Mouse (Mus musculus): ENCODE measurements around the gene Wnt10b. TPM values are rescaled to one million over a fixed set of nuclear protein-coding genes. Genes with fewer than 3 reads are reported as not detected.

Wnt10b gene
- polyA plus RNA-seq, 1 experiment from 2014 or later: not detected

DNA sequence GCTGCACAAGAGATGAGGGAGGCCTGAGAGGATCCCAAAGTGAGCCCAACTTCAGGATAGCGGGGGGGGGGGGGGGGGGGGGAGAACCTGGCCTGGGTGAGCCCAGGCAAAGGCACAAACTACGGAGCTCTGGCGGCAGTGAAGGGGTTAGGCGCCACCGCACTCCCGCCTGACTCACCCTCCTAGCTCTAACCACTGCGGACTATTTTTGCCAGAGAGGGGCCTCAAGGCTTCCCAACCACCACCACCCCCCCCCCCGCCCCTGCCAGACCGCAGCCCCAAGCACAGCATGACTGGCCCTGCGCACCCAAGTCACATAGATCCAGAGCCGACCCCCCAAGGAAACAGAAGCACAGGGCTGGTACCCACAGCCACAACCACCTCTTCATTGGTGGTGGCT, 856 bp upstream of the Wnt10b start:
- Histone ChIP-seq H3K27ac (replicated peaks) (no peak overlapping the region), H3K36me3 (no peaks in the 10 kb centered on the region), H3K27me3 (peaks cover 94% of the 10 kb centered on the region), H3K4me1 (replicated peaks) (peaks cover 32% of the 10 kb centered on the region), H3K9me3 (no peaks in the 10 kb centered on the region), H3K4me3 (no peak overlapping the region), H3K9ac (no peak overlapping the region), H3K4me2 (no peak overlapping the region)
- ATAC-seq (ENCODE audit: low read depth): no peak
- WGBS: 1% methylated on average over 8 of the region's 11 CpGs

GRCm38 (mm10) chr15:98778191-98778770, 331 bp upstream of the Wnt10b start:
- Histone ChIP-seq H3K27me3 (peaks cover 98% of the 10 kb centered on the region), H3K9ac (peak overlapping the region; percentile 43), H3K36me3 (no peaks in the 10 kb centered on the region), H3K4me3 (peak overlapping the region; percentile 23), H3K4me1 (replicated peaks) (peaks cover 32% of the 10 kb centered on the region), H3K4me2 (peak overlapping the region; percentile 48), H3K9me3 (no peaks in the 10 kb centered on the region), H3K27ac (replicated peaks) (no peak overlapping the region)
- 1% methylated on average over 25 of the region's 25 CpGs for WGBS
- no peak for ATAC-seq (ENCODE audit: low read depth)

DNA sequence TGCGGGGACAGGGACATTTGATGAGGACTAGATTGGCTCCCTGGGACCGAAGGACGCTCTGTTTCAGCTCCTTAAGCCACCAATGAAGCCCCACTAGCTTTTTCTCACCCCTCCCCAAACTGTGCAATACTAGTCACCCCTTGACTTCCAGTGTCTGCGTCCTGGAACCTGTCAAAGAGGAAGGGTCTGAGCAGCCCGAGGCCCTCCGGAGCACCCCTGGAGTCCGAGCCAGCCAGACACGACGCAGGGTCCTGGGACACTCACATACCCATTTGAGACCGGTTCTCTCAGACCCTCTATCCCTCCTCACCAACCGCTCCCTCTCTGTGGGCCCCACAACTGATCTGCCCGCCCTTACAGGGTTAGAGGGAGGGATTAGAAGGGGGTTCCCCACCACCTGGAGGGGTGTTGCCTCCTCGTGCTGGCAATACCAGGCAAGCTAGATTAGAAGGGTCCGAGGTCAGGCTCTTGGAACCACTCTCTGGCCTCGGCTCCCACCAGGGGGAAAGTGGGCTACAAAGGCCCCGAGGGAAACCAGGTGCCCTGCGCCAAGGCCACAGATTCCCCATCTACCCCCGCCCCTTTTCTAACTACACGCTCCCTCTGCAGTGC, 839 bp downstream of the Wnt10b start:
- no peaks in the 10 kb centered on the region for H3K9me3 ChIP-seq
- no peak for ATAC-seq (ENCODE audit: low read depth)
- WGBS: 1% methylated on average over 19 of the region's 19 CpGs
- H3K4me2 ChIP-seq: peak overlapping the region; percentile 48; the same call in 1 of the 2 replicates
- H3K4me1 ChIP-seq (replicated peaks): peaks cover 43% of the 10 kb centered on the region
- H3K27ac ChIP-seq (replicated peaks): no peak overlapping the region
- H3K9ac ChIP-seq: no peak overlapping the region
- H3K36me3 ChIP-seq: no peaks in the 10 kb centered on the region
- H3K4me3 ChIP-seq: 0 out of 2 replicates have a peak overlapping the region, but pooled peaks have one; percentile 26
- H3K27me3 ChIP-seq: peaks cover 100% of the 10 kb centered on the region

- H3K4me3 ChIP-seq: peak overlapping the region; percentile 26
- no peak overlapping the region for H3K27ac ChIP-seq (replicated peaks)
- ATAC-seq (ENCODE audit: low read depth): peak; percentile 44
- H3K9me3 ChIP-seq: no peaks in the 10 kb centered on the region
- H3K27me3 ChIP-seq: peaks cover 100% of the 10 kb centered on the region
- H3K9ac ChIP-seq: peak overlapping the region; percentile 52
- WGBS: 1% methylated on average over 62 of the region's 62 CpGs
- no peaks in the 10 kb centered on the region for H3K36me3 ChIP-seq
- H3K4me1 ChIP-seq (replicated peaks): peaks cover 47% of the 10 kb centered on the region
- H3K4me2 ChIP-seq: peak overlapping the region; percentile 48
These were observed 1.5 kb downstream of the Wnt10b start for GRCm38 (mm10) chr15:98776280-98777004.

- WGBS: under 1% methylated on average over 5 of the region's 5 CpGs
- H3K9me3 ChIP-seq: no peaks in the 10 kb centered on the region
- H3K36me3 ChIP-seq: no peaks in the 10 kb centered on the region
- peaks cover 47% of the 10 kb centered on the region for H3K4me1 ChIP-seq (replicated peaks)
- ATAC-seq (ENCODE audit: low read depth): no peak
- H3K4me3 ChIP-seq: no peak overlapping the region
- no peak overlapping the region for H3K4me2 ChIP-seq
- H3K9ac ChIP-seq: no peak overlapping the region
- H3K27me3 ChIP-seq: peaks cover 100% of the 10 kb centered on the region
- H3K27ac ChIP-seq (replicated peaks): no peak overlapping the region
These were observed 2.4 kb downstream of the Wnt10b start for GRCm38 (mm10) chr15:98775533-98775932.

GRCm38 (mm10) chr15:98774096-98774495, 3.9 kb downstream of the Wnt10b start:
- Histone ChIP-seq H3K4me3 (no peak overlapping the region), H3K36me3 (no peaks in the 10 kb centered on the region), H3K9ac (no peak overlapping the region), H3K9me3 (no peaks in the 10 kb centered on the region), H3K4me1 (replicated peaks) (peaks cover 47% of the 10 kb centered on the region), H3K27me3 (peaks cover 100% of the 10 kb centered on the region), H3K27ac (replicated peaks) (no peak overlapping the region), H3K4me2 (no peak overlapping the region)
- 5% methylated on average over 15 of the region's 15 CpGs for WGBS
- ATAC-seq (ENCODE audit: low read depth): no peak

DNA sequence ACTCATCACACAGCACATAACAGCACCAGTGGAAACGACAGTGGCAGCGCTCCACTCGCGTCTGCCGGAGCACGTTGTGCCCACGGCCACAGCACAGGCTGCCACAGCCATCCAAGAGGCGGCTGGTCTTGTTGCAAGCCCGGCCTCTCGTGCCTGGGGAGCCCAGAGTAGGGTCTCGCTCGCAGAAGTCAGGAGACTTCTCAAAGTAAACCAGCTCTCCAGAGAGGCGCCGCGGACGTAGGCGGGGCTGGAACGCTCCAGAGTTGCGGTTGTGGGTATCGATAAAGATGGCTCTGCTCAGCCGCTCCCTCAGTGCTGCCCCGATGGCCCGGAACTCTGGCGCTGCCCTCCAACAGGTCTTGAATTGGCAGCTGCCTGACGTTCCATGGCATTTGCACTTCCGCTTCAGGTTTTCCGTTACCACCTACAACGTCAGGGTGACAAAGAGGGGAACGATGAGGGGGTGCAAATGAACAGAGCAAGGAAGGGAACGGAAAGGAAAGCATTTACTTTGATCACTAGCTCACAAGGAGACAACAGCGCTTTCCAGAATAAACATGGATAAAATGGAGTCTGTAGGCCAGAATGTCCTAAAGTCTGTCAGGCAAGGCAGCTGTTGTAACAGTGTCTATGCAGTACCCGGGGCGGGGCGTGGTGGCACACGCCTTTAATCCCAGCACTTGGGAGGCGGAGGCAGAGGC, 5.3 kb downstream of the Wnt10b start:
- peak overlapping the region; percentile 30 for H3K4me3 ChIP-seq
- no peaks in the 10 kb centered on the region for H3K36me3 ChIP-seq
- no peak overlapping the region for H3K27ac ChIP-seq (replicated peaks)
- H3K9me3 ChIP-seq: no peaks in the 10 kb centered on the region
- 0 out of 2 replicates have a peak overlapping the region, but pooled peaks have one; percentile 34 for H3K9ac ChIP-seq
- 1% methylated on average over 36 of the region's 36 CpGs for WGBS
- peaks cover 39% of the 10 kb centered on the region for H3K4me1 ChIP-seq (replicated peaks)
- H3K27me3 ChIP-seq: peaks cover 100% of the 10 kb centered on the region
- peak overlapping the region; percentile 50 for H3K4me2 ChIP-seq
- no peak for ATAC-seq (ENCODE audit: low read depth)

GRCm38 (mm10) chr15:98771813-98772425, 6.0 kb downstream of the Wnt10b start:
- Histone ChIP-seq H3K36me3 (no peaks in the 10 kb centered on the region), H3K4me2 (peak overlapping the region; percentile 50), H3K27me3 (peaks cover 97% of the 10 kb centered on the region), H3K9me3 (no peaks in the 10 kb centered on the region), H3K27ac (replicated peaks) (no peak overlapping the region), H3K4me1 (replicated peaks) (peaks cover 31% of the 10 kb centered on the region), H3K9ac (0 out of 2 replicates have a peak overlapping the region, but pooled peaks have one; percentile 34), H3K4me3 (peak overlapping the region; percentile 30)
- no peak for ATAC-seq (ENCODE audit: low read depth)
- WGBS: 2% methylated on average over 12 of the region's 12 CpGs

DNA sequence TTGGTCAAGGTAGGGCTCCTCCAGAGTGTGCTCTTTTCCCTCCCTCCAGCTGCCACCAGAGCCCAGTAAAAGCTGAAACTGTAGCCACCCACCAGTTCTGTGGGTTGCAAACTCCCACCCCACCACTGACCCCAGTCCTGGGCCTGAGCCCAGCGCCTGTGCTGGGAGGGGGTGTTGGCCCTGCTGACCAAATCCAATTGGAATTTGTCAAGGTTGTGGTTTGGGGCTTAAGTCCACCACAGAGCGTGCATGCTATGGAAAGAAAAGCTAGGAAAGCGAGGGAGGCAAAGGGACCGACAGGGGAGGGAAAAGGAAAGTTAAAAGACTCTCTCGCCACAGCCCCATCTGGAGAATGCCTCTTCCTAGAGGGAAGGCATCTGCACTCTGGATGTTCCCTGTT, 9.7 kb downstream of the Wnt10b start:
- H3K9ac ChIP-seq: no peak overlapping the region
- H3K4me3 ChIP-seq: no peak overlapping the region
- 11% methylated on average over 5 of the region's 5 CpGs for WGBS
- H3K27me3 ChIP-seq: peaks cover 83% of the 10 kb centered on the region
- no peaks in the 10 kb centered on the region for H3K9me3 ChIP-seq
- H3K36me3 ChIP-seq: no peaks in the 10 kb centered on the region
- no peak overlapping the region for H3K27ac ChIP-seq (replicated peaks)
- no peak for ATAC-seq (ENCODE audit: low read depth)
- peaks cover 24% of the 10 kb centered on the region for H3K4me1 ChIP-seq (replicated peaks)
- no peak overlapping the region for H3K4me2 ChIP-seq

DNA sequence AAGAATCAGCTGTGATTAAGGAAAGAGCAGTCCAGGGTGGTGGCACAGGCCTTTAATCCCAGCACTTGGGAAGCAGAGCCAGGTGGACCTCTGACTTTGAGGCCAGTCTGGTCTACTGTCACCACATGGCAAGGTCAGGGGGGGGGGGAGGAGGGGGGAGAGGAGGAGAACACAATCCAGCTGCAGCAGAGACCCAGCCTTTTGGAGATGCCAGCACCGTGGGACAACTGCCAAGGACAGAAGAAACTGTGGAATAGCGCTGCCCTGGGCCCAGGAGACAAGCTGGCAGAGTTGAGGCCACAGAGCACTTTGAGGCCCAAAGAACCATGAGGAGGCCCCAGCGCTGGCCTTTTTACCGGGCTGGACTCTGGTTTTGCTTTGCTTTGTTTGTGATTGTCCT, 12.0 kb downstream of the Wnt10b start:
- peaks cover 60% of the 10 kb centered on the region for H3K27me3 ChIP-seq
- no peak for ATAC-seq (ENCODE audit: low read depth)
- no peak overlapping the region for H3K9ac ChIP-seq
- 62% methylated on average over 4 of the region's 4 CpGs for WGBS
- no peak overlapping the region for H3K4me2 ChIP-seq
- no peaks in the 10 kb centered on the region for H3K36me3 ChIP-seq
- peaks cover 21% of the 10 kb centered on the region for H3K4me1 ChIP-seq (replicated peaks)
- H3K9me3 ChIP-seq: no peaks in the 10 kb centered on the region
- H3K27ac ChIP-seq (replicated peaks): no peak overlapping the region
- no peak overlapping the region for H3K4me3 ChIP-seq

- H3K4me1 ChIP-seq (replicated peaks): peaks cover 29% of the 10 kb centered on the region
- no peaks in the 10 kb centered on the region for H3K9me3 ChIP-seq
- H3K4me2 ChIP-seq: peak within 1 kb of the TSS; percentile 77
- peak within 1 kb of the TSS; percentile 99 for H3K4me3 ChIP-seq
- WGBS: under 1% methylated on average over 76 of the region's 76 CpGs
- peak within 1 kb of the TSS; percentile 97 for H3K9ac ChIP-seq
- peaks cover 20% of the 10 kb centered on the region for H3K36me3 ChIP-seq
- peaks cover 29% of the 10 kb centered on the region for H3K27me3 ChIP-seq
- ATAC-seq (ENCODE audit: low read depth): peak; percentile 97
- peak within 1 kb of the TSS; percentile 94 for H3K27ac ChIP-seq (replicated peaks)
These were observed 15.1 kb downstream of the Wnt10b start, which contains the start of gene Arf3 for GRCm38 (mm10) chr15:98762670-98763529. Arf3 (minus strand) TSS chr15:98763214.

Data from neural tube, embryonic 13.5 days (tissue).